Mouse (Mus musculus) liver, embryonic 14.5 days (tissue): ENCODE results near the gene Anpep.

Experiments used
- CTCF ChIP-seq: IDR thresholded peaks from 2 replicates; pipeline ENCODE4 v1.5.1; 2016; ENCODE audit warnings: antibody characterized with exemption, low read depth, control low read depth
- EP300 ChIP-seq: IDR thresholded peaks from 2 replicates; pipeline ENCODE4 v1.6.1; 2016; ENCODE audit warnings: antibody characterized with exemption, low read depth

- TF ChIP-seq CTCF (no peak), EP300 (no peak)
These were observed 27.9 kb downstream of the Anpep start for GRCm38 (mm10) chr7:79832980-79833379.
